Mouse (Mus musculus): Measurements from ENCODE around the gene Iqsec1.

Gene Iqsec1

DNA sequence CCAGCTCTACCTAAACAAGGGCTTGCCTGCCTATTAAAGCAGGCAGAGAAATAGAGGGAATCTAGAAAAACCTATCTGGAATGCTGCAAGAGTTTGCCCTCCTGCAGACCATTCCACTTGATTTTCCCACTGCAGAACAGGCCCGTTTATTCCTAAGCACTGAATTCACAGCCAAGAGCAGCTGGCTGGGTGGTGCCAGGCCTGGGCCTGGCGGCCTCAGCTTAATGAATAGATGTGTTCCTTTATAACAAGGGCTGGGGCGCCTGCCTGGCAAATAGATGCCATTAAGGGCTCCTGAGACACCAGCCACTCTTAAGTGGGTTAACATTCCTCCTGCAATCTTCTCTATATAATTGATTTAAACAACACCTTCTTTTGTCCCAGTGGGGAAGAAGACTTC, 265.5 kb downstream of the Iqsec1 start:
- DNase-seq (ENCODE audit: low spot score), result no peak

DNA sequence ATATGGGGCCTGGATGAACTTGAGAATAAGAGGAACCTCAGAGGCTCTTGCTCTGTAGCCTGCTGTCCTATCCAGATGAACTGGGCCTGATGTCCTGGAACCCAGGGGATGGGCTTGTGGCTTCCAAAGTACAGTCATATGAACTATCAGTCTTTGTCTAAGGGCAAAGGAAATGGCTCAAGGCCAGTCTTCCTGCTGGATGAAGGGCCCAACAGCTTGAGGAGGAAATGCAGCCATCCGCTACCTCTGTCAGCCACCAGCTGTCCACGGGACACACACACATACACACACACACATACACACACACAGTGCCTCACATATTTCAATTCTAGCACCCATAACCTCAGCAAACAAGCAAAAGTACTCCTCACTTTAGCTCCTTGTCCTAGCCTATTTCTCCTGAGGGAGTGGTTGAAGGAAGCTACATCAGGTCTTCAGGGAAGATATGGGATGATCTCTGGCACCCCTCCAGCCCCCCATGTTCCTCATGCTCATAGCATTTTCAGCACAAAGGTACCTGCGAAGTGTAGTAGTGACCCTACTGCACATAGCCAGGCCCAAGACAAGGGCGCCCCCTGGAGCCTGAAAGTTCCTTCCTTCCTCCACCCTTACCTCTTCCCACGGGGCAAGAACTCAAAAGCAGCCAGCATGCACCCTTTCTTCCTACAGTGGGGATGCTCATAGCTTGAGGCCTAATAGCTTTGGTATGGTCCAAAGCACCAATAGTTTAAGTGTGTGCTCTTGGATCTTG, 267.3 kb downstream of the Iqsec1 start:
- DNase-seq (ENCODE audit: low spot score), result no peak

DNA sequence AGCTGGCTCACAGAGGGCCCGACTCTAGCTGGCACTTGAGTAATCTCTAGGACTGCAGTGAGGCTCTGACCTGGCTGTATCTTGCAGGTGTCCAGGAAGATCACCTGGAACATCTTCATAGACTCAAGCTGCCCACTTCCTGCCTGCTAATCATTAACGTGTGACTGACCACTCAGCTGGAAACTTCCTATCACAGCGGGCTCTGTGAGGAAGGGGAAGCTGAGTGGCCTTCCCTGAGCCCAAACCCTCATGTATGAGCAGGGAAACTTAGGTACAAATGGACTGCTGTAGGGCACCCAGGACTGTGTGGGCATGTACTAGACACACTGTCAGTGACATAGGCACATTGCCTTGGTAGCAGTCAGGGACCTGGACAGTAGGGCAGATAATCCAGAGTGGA, 268.3 kb downstream of the Iqsec1 start:
- DNase-seq (ENCODE audit: low spot score), result no peak

DNA sequence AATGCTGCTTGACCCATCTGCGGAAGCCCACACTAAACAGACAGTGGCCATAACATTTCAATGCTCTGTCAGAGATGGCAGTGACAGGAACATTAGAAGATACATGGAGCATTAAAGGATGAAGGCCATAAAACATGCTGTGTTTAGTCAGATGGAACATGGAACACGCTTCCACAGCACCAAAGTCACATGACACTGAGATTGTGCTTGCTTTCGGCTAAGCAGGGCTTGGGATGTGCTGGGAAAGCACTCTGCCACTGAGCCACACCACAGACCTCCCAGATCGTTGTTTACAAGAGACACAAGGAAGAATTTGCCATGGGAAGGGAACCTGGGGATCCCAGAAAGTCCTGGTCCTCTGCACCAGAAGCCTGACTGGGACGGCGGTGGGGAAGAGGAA, 269.1 kb downstream of the Iqsec1 start:
- no peak for DNase-seq (ENCODE audit: low spot score)

DNA sequence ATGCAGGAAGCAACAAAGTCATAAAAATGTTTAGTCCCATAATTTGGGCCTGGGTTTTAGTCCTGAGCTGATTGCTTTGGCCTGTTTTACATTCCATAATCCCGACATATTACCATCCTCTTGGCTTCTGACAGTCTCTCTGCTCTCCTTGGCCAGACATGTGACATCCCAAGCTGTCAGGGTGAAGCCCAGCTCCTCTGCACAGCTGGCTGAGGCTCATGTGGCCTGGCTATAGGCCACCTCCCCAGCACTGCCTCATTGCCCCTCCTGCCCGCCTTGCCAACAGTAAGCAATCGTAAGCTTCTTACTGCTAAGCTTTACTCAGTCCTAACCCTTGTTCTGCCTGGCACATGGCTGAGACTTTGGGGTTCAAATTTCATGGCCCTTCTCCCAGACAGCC, 270.0 kb downstream of the Iqsec1 start:
- no peak for DNase-seq (ENCODE audit: low spot score)

DNA sequence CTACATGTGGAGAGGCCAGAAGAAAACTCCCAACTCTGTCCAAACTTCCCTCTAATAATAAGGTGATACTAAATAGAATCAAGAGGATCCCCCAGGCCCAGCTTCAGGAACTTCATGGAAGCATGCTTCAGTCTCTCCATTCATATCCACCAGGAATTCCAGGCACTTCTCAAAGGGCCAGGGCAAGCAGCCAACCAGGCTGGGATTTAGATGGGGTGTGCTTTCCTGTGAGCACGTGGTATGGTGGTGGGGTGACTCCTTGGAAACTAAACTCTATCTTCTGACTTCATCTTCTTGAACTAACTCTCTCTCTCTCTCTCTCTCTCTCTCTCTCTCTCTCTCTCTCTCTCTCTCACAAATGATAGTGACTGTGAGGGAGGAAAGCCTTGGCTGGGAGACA, 270.8 kb downstream of the Iqsec1 start:
- no peak for DNase-seq (ENCODE audit: low spot score)

DNA sequence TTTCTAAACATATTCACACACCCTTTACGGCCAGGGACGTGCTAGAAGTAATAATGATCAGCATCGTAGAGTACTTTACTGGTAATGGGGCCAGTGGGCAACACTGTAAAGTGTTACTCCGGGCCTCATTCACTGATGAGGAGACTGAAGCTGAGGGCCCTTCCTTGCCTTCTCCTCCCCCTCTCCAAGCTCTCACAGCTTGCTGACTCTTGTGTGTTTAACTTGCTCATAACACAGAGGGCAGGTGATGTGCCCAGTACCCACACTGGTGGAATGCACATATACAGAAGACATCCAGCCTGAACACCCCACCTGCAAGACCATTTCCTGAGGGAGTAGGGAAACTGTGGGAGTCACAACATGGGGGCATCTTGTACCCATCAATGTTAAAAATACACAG, 271.6 kb downstream of the Iqsec1 start:
- no peak for DNase-seq (ENCODE audit: low spot score)

DNA sequence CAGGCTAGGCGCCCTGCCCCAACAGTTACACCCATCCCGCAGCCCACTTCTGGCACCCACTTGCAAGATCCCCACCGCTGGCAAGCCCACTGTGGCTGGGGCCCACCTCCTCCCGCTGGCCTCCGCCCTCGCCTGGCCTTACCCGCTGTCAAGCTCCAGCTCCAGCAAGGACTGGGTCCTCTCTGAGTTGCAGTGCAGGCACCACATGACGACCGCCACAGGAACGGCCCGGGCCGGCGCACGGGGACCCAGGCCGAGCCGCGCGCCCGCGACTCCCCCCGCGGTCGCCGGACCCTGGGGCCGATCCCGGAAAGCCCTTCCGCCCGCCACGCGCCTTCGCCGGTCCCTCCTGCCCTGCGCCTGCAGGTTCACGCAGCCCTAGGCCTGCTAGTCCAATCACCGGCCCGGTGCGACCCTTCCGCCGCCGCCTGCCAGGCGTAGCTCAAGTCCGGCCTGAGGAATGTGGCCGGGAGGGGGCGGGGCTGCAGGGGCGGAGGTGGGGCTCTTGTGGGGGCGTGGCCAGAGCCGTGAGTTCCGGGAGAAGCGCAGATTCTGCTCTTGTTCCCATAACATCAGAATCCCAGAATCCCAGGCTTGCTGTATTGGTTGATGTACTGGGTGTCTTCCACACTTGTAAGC, 272.3 kb downstream of the Iqsec1 start:
- no peak for DNase-seq (ENCODE audit: low spot score)

DNA sequence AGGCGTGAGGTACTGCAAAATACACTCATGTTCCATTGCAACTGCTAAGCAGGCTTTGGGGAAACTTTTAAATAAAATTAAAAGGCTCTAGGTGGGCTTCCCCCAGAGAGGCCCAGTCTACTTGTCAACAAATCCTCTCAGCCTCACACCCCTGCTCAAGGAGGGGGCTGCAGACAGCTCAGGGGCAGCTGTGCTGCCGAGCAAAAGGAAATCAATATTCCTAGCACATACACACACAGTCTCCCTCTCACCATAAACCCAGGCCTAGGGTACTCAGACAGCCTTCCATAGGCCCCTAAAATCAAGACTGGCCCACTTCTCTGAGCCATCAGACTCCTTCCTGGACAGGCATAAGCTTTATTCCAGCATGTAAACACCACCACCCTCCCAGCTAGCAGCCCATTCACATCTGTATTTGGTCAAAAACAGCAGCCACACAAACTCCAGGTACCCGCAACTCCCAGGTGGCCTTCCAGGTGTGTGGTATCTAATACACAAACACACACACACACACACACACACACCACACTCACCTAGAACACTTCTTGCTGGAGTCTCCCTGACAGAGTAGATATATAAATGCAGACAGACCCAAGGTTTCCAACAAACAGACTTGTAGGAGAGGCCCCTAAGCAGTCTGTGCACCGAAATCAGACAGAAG, 273.1 kb downstream of the Iqsec1 start:
- no peak for DNase-seq (ENCODE audit: low spot score)

DNA sequence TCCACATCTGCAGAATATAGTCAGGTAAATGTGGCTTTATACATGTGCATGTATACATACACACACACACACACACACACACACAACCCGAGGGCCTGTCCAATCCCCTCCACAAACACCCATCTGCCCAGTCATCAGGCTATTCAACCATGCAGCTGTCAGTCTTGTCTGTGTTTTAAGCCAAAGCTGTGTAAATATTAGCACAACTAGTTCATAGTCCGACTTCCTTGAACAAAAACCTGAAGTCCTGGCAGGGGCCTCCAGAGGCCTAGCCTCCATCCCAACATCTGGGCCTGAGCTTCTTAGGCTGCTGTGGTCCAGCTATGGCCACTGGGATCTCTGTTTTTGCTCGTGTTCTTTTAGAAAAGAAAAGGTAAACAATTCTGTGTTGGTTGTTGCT, 274.8 kb downstream of the Iqsec1 start:
- no peak for DNase-seq (ENCODE audit: low spot score)

DNA sequence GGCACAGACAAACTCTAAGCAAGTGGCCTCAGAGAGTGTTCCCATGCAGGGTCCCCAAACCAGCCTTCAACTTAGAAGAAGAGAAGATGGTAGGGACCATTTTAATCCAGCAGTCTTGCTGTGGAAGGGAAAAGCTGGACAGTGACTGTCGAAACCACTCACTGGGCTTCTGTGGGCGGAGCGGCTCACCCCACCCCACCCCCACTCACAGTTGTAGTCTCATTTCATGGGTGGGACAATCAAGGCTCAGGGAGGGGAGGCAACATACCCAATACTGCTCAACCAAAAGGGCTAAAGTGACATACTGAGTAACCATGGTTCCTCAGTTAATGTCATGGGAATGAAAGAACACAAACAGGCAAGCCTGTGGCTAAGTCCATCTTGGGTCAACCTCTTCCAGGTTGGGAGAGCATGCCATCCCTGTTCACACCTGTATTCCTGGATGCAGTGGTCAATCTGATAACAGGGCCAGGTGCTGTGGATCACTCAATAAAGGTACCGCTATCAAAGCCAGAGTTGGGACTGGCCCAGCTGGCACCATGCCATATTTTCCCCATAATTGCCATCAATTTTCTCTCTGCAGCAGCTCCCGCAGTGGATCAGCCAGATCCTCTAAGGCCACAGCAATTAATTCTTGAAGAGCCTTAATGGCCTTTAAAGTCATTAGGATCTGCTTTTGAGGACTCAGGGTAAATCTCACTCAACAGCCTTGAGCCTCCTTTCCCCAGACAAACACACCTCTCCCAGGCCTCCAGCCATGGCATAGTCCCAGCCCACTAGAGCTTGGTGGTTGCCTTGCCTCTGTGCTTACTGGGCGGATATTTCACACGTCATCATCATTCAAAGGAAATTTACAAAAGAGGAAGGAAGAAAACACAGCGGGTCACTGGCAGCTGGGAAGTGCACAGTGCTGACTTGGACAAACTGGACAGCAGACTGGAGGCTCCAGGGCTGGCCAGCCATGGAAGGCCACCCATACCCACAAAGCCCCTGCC, 275.7 kb downstream of the Iqsec1 start:
- DNase-seq (ENCODE audit: low spot score), result no peak

DNA sequence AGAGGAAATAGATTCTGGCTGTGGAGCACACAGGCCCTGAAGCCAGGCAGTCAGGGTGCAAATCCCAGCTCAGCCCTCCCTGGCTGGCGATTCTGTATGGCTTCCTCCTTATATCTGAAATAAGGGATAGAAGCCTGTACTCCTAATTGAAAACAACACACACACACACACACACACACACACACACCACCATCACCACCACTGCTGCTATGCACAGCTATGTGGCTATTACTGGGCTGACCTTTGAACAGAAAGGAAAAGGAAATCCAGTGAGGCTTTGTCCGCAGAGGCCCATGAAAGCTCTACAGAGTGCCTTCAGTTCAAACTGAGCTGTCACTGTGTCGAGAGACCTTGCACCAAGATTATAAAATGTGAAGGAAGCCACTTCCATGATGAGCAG, 276.4 kb downstream of the Iqsec1 start:
- DNase-seq (ENCODE audit: low spot score), result no peak

DNA sequence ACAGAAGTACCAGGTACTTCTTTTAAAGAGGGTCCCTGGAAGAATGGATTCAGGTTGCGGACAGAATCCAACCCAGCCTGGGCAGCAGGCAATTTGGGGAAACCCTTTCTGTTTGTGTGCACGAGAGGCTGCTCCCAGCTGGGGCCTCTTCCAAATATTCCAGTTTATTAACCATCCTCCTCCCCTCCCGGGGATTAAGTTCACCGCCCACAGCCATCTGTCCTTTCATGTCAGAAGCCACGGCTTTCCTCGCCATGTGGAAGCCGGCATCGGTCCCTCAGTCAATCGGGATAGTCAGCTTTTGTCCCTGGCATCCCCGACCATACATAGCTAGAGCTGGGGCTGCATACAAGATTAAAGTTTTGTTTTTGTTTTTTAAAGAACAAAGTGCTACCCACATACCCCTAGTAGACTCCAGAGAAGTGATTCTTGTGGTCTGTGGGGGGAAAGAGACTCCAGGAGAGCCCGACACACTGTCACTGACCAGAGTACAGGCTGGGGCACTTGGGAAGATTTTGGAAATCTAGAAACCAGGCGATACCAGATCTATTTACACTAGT, 276.9 kb downstream of the Iqsec1 start:
- DNase-seq (ENCODE audit: low spot score), result no peak

DNA sequence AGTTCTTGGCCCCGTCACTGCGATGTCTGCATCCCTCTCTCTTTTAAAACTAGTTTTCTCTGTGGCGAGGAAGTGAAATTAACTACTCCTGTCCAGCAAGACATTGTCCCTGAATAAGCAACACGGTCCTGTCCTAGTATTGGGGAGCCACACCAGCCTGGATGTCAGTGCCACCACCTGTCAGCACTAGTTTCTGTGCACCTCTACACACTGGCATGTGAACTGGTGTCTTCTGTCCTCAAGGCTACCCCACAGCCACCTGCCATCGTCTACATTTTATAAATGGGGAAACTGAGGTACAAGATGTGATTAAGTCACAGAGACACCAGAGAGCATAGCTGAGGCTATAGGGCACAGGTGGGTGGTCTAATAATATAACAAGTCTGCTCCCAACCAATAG, 277.7 kb downstream of the Iqsec1 start:
- DNase-seq (ENCODE audit: low spot score), result no peak

DNA sequence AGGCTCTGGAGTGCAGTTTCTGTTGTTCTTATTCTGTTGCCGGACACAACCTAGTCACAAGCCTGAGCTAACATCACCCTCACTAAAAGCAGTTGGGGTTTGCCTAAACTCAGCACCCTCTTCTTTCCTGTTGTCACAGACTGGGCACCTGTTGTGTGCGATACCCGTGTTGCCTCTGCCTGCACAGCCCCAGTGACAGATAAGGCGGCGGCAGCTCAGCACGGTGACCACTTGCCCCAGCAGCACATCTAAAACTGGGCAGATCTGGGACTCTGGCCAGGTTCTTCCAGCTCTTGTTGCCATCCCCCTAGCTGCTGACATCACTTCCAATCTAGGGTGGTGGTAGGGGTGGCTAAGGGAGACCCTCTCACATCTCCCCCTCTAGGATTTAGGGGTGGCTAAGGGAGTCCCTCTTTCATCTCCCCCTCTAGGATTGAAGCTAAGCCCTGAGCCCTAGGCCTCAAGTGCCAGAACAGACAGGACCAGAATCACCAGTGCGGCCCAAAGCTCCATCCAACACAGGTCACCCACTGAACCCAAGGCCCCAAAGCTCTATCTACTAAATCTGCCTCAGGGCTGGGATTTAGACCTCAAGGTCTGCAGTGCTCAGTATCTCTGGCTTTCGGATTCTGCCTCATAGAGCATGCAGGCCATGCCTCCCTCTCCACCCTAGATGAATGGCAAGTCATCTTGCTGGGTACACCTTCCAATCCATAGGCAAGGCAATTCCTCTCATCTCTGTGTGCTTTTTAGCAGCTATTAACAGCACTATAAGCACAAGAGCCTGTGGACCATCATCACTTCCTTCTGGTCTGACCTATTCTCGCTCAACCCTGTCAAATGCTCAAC, 278.3 kb downstream of the Iqsec1 start:
- no peak for DNase-seq (ENCODE audit: low spot score)

DNA sequence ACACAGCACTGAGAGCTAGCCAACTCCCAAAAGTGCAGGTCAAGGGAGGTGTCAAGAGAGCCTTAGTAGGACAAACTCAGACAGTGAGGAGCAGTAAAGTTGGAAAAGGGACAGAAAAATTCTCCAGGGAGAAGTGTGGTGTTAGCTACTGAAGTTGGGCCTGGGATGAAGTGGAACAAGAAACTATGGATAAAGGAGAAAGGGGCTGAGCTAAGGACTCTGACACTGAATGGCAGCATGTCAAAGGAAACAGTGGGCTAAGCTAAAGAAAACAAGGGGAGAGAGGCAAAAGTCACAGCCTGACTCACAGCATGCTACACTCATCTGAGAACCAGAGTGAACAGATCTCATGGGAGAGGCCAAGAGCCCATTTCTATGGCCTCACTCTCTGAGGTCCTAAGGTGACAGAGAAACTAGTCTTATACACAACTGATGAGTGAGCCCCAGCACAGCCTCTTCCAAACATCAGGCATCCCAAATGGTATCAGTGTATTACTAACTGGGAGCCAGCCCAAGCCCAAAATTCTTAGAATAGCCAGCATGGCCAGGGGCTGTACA, 280.3 kb downstream of the Iqsec1 start:
- no peak for DNase-seq (ENCODE audit: low spot score)

DNA sequence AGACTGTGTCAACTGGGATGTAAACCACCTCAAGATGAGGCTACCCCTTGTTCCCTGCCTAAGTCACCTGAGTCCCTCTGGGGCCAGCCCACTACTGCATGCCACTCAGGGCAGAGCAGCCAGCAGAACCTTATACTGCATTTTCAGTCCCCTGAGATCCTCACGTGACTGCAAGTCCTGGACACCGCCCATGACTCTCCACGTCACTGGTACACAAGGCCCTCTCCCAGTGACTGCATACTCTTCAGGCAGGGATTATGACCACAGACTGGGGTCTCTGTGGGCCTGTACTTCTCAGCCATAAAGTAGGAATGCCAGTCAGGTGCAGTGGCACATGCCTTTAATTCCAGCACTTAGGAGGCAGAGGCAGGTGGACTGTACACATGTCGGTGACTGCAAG, 281.3 kb downstream of the Iqsec1 start:
- no peak for DNase-seq (ENCODE audit: low spot score)

DNA sequence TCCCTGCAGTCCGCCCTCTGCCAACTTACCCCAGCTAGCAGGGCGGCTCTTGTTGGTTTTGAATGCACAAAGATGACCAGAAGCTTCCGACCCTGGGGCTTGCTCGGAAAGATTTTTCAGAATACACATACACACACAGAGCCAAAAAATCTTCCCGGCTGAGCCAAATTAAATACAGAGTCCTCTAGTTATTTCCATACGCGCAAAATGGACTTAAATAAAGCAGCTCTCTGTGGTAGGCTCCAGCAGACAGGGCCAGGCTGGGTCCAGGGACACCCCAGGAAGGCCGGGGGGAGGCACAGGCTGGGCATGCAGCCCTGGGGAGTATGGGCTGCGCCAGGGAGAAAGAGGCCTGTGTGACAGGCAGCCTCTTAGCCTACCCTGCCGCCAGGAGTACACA, 282.0 kb downstream of the Iqsec1 start:
- DNase-seq (ENCODE audit: low spot score), result no peak

DNA sequence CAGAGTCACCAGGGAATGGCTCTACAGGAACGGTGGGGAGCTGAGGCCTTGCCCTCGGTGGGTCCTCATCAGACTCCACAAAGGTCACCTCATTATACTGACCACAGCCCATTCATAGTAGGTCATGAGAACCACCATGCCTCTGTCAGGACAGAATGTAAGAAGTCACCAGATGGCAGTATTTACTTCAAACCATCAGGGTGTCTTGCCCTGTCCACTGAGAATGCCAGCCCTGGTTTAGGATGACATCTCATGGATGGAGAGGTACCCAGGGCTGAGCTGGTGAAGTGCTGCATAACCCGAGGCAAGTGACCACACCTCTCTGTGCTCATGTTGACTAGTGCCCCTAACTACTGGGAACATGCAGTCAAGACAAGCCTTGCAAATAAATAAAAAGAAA, 282.7 kb downstream of the Iqsec1 start:
- DNase-seq (ENCODE audit: low spot score), result no peak

DNA sequence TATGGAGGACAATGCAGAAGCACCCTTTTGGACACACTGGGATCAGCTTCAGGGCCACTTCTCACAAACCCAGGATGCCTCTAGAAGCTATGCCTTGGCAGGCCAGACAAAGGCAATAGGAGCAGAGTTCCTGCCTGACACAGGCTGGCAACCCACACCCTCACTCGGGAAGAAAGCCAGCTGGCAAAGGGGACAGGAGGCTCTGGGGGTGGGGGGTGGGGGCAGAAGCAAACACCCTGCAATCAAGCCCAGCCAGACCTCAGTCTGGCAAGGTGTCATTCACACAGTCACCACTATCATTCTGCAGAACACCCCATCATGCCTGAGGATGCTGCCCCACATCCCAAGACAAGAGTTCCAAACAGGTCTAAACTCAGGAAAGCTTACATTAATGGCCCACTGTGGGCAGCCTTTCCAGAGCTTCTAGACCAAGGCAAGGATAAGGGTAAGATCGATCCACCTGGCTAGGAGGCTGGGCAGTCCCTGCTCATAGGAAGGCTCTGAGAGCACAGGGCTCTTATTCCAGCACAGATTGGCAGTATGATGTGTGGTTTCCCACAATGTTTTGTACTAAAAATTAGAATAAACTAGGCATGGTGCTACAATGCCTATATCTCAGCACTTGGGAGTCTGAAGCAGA, 283.7 kb downstream of the Iqsec1 start:
- DNase-seq (ENCODE audit: low spot score), result no peak
